Mouse (Mus musculus): ENCODE results near the gene Zbtb17.

GRCm38 (mm10) chr4:141478225-141478624 is 33.8 kb downstream of the Zbtb17 start:
- TF ChIP-seq CTCF (IDR thresholded peaks at IDR 0.05; ENCODE audit: low read depth), result no peak
- no peak for TF ChIP-seq EP300 (optimal IDR thresholded peaks at IDR 0.05)

Measured in stomach, postnatal 0 days (tissue).